In genomic region chr9:73044146-73045079, GRCm38 (mm10) we compare ENCODE assay signal across 8 mouse cellular contexts. TPM values are rescaled to one million over a fixed set of nuclear protein-coding genes. Genes with fewer than 3 reads are reported as not detected.
DNase-seq lines count a peak whose midpoint lies in the region; ATAC-seq and TF ChIP-seq lines count a peak whose summit lies in the region.

TSS of gene Rab27a (plus strand) at chr9:73044854.

- peak within 1 kb of the TSS; percentile 91 for H3K4me3 ChIP-seq in bone marrow, adult 2 months (replicated peaks; ENCODE audit: control insufficient read depth, low read depth, low read length)
- peak within 1 kb of the TSS; percentile 52 for H3K4me3 ChIP-seq in embryonic facial prominence, embryonic 15.5 days (replicated peaks)
- H3K4me3 ChIP-seq in limb, embryonic 14.5 days (replicated peaks; ENCODE audit: low read length) = peak within 1 kb of the TSS; percentile 48
- peak within 1 kb of the TSS; percentile 49 for H3K4me3 ChIP-seq in midbrain, embryonic 16.5 days (ENCODE audit: low read depth, low read length)
- peak within 1 kb of the TSS; percentile 77 for H3K4me3 ChIP-seq in spleen, adult 2 months (ENCODE audit: extremely low read depth, insufficient read depth, insufficient read length)

- peak; percentile 54; the same call in 1 of the 2 replicates for TF ChIP-seq POLR2A in bone marrow, adult 2 months (IDR thresholded peaks at IDR 0.05; ENCODE audit: borderline replicate concordance, control insufficient read depth, low read depth, low read length)
- TF ChIP-seq POLR2A in limb, embryonic 14.5 days (IDR thresholded peaks at IDR 0.05; ENCODE audit: borderline replicate concordance, extremely low read depth, insufficient read depth, insufficient read length) = no peak
- TF ChIP-seq POLR2A in spleen, adult 2 months (IDR thresholded peaks at IDR 0.05; ENCODE audit: low read depth, low read length) = no peak

- no peaks in the 10 kb centered on the region; the same call in 1 of the 2 replicates for H3K4me1 ChIP-seq in bone marrow, adult 2 months (ENCODE audit: control insufficient read depth, insufficient read depth, low read length)
- peaks cover 32% of the 10 kb centered on the region for H3K4me1 ChIP-seq in embryonic facial prominence, embryonic 15.5 days
- peaks cover 12% of the 10 kb centered on the region for H3K4me1 ChIP-seq in limb, embryonic 14.5 days (ENCODE audit: control insufficient read depth, insufficient read depth, low read length)
- peaks cover 10% of the 10 kb centered on the region for H3K4me1 ChIP-seq in midbrain, embryonic 16.5 days (ENCODE audit: control insufficient read depth, insufficient read depth, low read length)
- peaks cover 8% of the 10 kb centered on the region; the same call in 1 of the 2 replicates for H3K4me1 ChIP-seq in spleen, adult 2 months (ENCODE audit: control insufficient read depth, insufficient read depth, insufficient read length)

- no peaks in the 10 kb centered on the region for H3K36me3 ChIP-seq in embryonic facial prominence, embryonic 15.5 days
- H3K36me3 ChIP-seq in limb, embryonic 14.5 days (ENCODE audit: control insufficient read depth, insufficient read depth, low read length) = no peaks in the 10 kb centered on the region
- H3K36me3 ChIP-seq in midbrain, embryonic 16.5 days (ENCODE audit: control insufficient read depth, insufficient read depth, low read length) = no peaks in the 10 kb centered on the region
- no peaks in the 10 kb centered on the region for H3K36me3 ChIP-seq in spleen, adult 2 months (ENCODE audit: control insufficient read depth, insufficient read depth, low read length)

- H3K9me3 ChIP-seq in embryonic facial prominence, embryonic 15.5 days (replicated peaks) = no peaks in the 10 kb centered on the region
- H3K9me3 ChIP-seq in limb, embryonic 14.5 days (ENCODE audit: control insufficient read depth, low read length) = no peaks in the 10 kb centered on the region
- no peaks in the 10 kb centered on the region for H3K9me3 ChIP-seq in midbrain, embryonic 16.5 days (replicated peaks; ENCODE audit: control insufficient read depth, low read length, poor library complexity, severe bottlenecking)

- peak within 1 kb of the TSS; percentile 47 for H3K9ac ChIP-seq in embryonic facial prominence, embryonic 15.5 days
- H3K9ac ChIP-seq in limb, embryonic 14.5 days (ENCODE audit: low read depth, low read length, severe bottlenecking) = peak within 1 kb of the TSS; percentile 70
- peak within 1 kb of the TSS; percentile 67 for H3K9ac ChIP-seq in midbrain, embryonic 16.5 days (ENCODE audit: low read depth, low read length)

- TF ChIP-seq CTCF in bone marrow, adult 2 months (IDR thresholded peaks at IDR 0.05; ENCODE audit: control insufficient read depth, insufficient read depth, low read length) = peak; percentile 97
- peak; percentile 92; the same call in 1 of the 2 replicates for TF ChIP-seq CTCF in spleen, adult 2 months (IDR thresholded peaks at IDR 0.05; ENCODE audit: extremely low read depth, insufficient read depth, insufficient read length, insufficient replicate concordance)

- peak; percentile 92 for DNase-seq in A20 (ENCODE audit: low read depth, low spot score)
- DNase-seq in heart, adult 9 months (ENCODE audit: low spot score in 2 of 2) = peak; percentile 77
- peak; percentile 92 for DNase-seq in kidney, adult 9 months
- DNase-seq in limb, embryonic 14.5 days (ENCODE audit: low spot score) = peak; percentile 94
- peak; percentile 71 to 87 for DNase-seq in spleen, adult 2 months (ENCODE audit: low read depth in 1 of 2, low spot score in 2 of 2)

- H3K27ac ChIP-seq in bone marrow, adult 2 months (ENCODE audit: control insufficient read depth, insufficient read depth, low read depth, low read length, poor library complexity) = peak within 1 kb of the TSS; percentile 83
- no peak within 1 kb of the TSS for H3K27ac ChIP-seq in embryonic facial prominence, embryonic 15.5 days (replicated peaks)
- H3K27ac ChIP-seq in limb, embryonic 14.5 days (replicated peaks; ENCODE audit: low read depth, low read length) = no peak within 1 kb of the TSS
- no peak within 1 kb of the TSS for H3K27ac ChIP-seq in midbrain, embryonic 16.5 days (ENCODE audit: low read length)
- peak within 1 kb of the TSS; percentile 70 for H3K27ac ChIP-seq in spleen, adult 2 months (ENCODE audit: insufficient read depth, low read length)

- H3K27me3 ChIP-seq in embryonic facial prominence, embryonic 15.5 days = no peaks in the 10 kb centered on the region
- no peaks in the 10 kb centered on the region for H3K27me3 ChIP-seq in limb, embryonic 14.5 days (ENCODE audit: control insufficient read depth, insufficient read depth, low read length)
- no peaks in the 10 kb centered on the region for H3K27me3 ChIP-seq in midbrain, embryonic 16.5 days (ENCODE audit: control insufficient read depth, insufficient read depth, low read depth, low read length)
- H3K27me3 ChIP-seq in spleen, adult 2 months (ENCODE audit: control insufficient read depth, insufficient read depth, low read length) = no peaks in the 10 kb centered on the region

- H3K4me2 ChIP-seq in embryonic facial prominence, embryonic 15.5 days (replicated peaks) = peak within 1 kb of the TSS; percentile 95
- peak within 1 kb of the TSS; percentile 93 for H3K4me2 ChIP-seq in limb, embryonic 14.5 days (replicated peaks; ENCODE audit: low read depth, low read length, severe bottlenecking)
- peak within 1 kb of the TSS; percentile 80 for H3K4me2 ChIP-seq in midbrain, embryonic 16.5 days (ENCODE audit: low read length)

- WGBS in bone marrow, adult 2 months = under 1% methylated on average over 41 of the region's 41 CpGs
- WGBS in embryonic facial prominence, embryonic 15.5 days = 1% methylated on average over 41 of the region's 41 CpGs
- WGBS in limb, embryonic 14.5 days = 2% methylated on average over 41 of the region's 41 CpGs
- WGBS in midbrain, embryonic 16.5 days = under 1% methylated on average over 41 of the region's 41 CpGs
- WGBS in spleen, adult 2 months = 2% methylated on average over 41 of the region's 41 CpGs

- ATAC-seq in embryonic facial prominence, embryonic 15.5 days (ENCODE audit: insufficient number of reproducible peaks, low FRiP score, low TSS enrichment, low read depth) = peak; percentile 75
- ATAC-seq in limb, embryonic 14.5 days (ENCODE audit: low FRiP score, low read depth) = peak; percentile 44
- peak; percentile 79 for ATAC-seq in midbrain, embryonic 16.5 days

RNA-seq across cellular contexts. Expression of gene Rab27a, which starts in this region (rescaled TPM):
- polyA plus RNA-seq in bone marrow, adult 2 months (2011; ENCODE audit: insufficient read depth, insufficient read length, low replicate concordance, missing spikeins) = 14.0 and 33.6 TPM in 2 replicates
- 9.5 and 10.9 TPM in 2 replicates for polyA plus RNA-seq in embryonic facial prominence, embryonic 15.5 days (2015; fragmentation: Nextera tagmentation; extraction: Ambion mirVana)
- 4.5 and 5.7 TPM in 2 replicates for polyA plus RNA-seq in limb, embryonic 14.5 days (2012; rRNA removed)
- 2.8 and 3.3 TPM in 2 replicates for polyA plus RNA-seq in limb, embryonic 14.5 days (2014; fragmentation: Nextera tagmentation; extraction: Ambion mirVana)
- polyA plus RNA-seq in midbrain, embryonic 16.5 days (2015; fragmentation: Nextera tagmentation; extraction: Ambion mirVana) = 3.3 and 3.6 TPM in 2 replicates
- polyA plus RNA-seq in spleen, adult 2 months (2012; rRNA removed) = 6.0 and 7.0 TPM in 2 replicates

Comparison
In these comparisons a context has a peak if more than half of its experiments do, and no peak if none do; other contexts are left out.
1. H3K27ac ChIP-seq: peak in bone marrow, adult 2 months (single experiment) and spleen, adult 2 months (single experiment); none in embryonic facial prominence, embryonic 15.5 days (single experiment), limb, embryonic 14.5 days (single experiment) and midbrain, embryonic 16.5 days (single experiment).
2. Peak in every context shown above with its lines, with median percentiles within 50 percentile points of each other: DNase-seq, H3K4me3 ChIP-seq, ATAC-seq, H3K4me2 ChIP-seq and H3K9ac ChIP-seq.